Mouse (Mus musculus): Measurements from ENCODE around the gene Exoc7. TPM values are rescaled to one million over a fixed set of nuclear protein-coding genes. Genes with fewer than 3 reads are reported as not detected.
"Not testable (repeated sequence)": the region's sequence is repeated elsewhere in the genome, so short reads cannot be mapped to it uniquely, and the experiment has no call there.

Exoc7 gene
- total RNA-seq, 2 experiments from 2014 or later, result 80.2 to 88.5 TPM

DNA sequence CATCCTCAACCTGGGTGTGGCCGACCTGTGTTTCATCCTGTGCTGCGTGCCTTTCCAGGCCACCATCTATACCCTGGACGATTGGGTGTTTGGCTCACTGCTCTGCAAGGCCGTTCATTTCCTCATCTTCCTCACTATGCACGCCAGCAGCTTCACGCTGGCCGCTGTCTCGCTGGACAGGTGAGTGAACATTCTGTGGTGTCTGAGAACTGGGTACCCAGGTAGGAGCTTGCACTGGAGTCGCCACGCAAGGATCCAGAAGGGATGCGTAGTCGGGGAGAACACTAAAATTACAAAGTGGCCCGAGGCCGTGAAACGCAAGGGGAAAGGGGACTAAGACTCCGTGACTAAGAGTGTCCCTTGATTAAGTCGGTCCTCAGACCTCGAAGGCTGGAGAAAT is 25.4 kb downstream of the Exoc7 start:
- no peak for DNase-seq (ENCODE audit: low spot score in 2 of 2)

DNA sequence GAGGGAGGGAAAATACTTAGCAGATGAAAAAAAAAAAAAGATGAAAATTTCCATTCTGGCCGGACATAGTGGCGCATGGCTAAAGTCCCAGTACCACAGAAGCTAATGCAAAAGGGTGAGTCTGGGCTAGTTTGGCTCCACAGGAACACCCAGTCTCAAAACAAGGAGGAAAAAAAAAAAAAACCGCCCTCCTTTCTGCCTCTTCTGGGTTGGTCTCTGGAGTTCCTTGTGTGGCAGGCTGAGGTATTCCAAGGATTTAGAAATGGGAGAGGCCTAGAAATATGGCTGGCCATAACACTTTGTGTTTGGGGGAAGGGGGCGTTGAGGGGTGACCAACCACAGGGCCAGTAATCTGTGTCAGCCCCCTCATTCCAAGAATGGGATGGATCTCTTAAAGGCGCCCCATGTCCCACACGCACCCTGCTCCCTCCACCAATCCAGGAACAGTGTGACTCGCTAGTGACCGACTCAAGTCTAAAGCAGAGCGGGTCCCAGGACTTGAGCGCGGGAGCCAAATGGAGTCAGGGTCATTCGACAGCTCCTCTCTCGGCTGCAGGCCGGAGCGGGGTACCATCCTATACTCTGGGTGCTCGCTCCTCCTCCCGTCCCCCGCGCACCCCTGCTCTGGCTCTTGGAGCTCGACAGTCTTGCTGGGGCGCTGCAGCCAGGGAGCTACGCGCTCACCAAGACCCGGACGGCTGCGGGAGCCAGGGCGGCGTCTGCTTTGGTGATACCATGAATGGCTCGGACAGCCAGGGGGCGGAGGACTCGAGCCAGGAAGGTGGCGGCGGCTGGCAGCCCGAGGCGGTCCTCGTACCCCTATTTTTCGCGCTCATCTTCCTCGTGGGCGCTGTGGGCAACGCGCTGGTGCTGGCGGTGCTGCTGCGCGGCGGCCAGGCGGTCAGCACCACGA is 26.0 kb downstream of the Exoc7 start, which contains the start of gene Galr2:
TSS of gene Galr2 (plus strand) at position 189 of the 913 bp plus-strand sequence.
- no peak for DNase-seq (ENCODE audit: low spot score in 2 of 2)

DNA sequence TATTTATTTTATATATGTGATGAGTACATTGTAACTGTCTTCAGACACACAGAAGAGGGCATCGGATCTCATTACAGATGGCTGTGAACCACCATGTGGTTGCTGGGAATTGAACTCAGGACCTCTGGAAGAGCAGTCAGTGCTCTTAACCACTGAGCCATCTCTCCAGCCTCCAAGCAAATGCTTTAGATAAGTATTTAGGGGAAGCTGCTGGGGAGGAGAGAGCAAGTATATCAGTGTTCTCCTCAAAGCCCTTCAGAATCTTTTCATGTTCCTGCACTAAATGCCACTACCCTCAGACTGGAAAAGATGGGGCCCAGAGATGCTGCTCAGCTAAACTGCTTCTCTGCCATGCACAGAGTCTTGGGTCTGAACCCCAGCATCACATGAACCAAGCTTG is 29.8 kb downstream of the Exoc7 start:
- not testable (repeated sequence) for DNase-seq (ENCODE audit: low spot score in 2 of 2)

DNA sequence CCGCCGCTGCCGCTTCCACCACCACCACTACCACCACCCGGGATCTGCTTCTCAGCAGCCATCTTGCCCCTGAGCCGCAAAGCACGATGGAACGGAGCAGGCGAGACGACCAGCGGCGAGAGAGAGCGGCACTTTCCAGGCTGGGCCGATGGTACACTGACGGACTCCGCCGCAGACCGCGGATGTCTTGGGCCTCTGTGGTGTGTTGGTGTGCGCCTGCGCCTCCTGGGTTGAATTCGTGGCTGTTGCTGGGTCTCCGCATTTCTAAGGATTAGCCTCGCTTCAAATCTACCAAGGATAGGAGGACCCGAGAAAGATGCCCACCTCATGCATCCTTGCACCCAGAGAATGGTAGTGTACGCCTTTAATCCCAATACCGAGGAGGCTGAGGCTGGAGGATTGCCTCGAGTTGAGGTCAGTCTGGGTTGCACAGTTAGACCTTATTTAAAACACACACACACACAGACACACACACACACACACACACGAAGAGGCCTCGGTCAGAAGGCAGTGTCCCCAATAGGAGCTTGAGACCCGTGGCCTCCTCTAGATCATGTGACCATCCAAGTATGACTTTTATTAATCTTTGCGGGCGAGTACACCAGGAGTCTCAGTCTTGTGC is 32.9 kb downstream of the Exoc7 start, which contains the start of gene Srp68:
TSS of gene Srp68 (minus strand) at position 173 of the 622 bp plus-strand sequence.
- DNase-seq (ENCODE audit: low spot score in 2 of 2), result peak; percentile 69 to 91

DNA sequence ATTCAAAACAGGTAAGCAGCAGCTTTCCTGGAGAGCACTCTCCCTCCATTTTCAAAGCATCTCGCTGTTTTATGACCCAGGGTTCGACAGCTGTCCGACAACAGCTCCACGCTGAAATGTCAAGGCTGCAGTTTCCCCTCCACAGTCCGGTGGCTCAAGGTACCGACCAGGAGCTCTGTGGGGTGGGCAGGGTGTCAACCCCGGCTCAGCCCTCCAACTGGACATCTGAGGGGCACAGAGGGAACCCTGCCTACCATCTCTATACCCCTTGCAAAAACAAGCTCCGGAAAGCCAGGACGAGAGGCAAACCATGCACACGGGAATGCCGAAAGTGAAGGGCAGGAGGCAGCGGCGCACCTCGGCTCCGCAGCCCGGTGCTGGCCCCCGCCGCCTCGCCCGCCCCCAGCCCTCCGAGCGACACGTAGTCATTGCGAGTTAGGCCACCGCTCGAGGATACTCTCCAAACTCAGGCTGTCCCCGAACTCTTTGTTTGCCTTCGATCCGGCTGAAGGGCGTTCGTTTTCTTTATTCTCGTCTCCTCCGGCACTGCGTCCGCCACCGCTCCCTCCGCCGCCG is 33.5 kb downstream of the Exoc7 start:
- DNase-seq (ENCODE audit: low spot score in 2 of 2), result peak in 1 of 2 experiments; percentile 26

DNA sequence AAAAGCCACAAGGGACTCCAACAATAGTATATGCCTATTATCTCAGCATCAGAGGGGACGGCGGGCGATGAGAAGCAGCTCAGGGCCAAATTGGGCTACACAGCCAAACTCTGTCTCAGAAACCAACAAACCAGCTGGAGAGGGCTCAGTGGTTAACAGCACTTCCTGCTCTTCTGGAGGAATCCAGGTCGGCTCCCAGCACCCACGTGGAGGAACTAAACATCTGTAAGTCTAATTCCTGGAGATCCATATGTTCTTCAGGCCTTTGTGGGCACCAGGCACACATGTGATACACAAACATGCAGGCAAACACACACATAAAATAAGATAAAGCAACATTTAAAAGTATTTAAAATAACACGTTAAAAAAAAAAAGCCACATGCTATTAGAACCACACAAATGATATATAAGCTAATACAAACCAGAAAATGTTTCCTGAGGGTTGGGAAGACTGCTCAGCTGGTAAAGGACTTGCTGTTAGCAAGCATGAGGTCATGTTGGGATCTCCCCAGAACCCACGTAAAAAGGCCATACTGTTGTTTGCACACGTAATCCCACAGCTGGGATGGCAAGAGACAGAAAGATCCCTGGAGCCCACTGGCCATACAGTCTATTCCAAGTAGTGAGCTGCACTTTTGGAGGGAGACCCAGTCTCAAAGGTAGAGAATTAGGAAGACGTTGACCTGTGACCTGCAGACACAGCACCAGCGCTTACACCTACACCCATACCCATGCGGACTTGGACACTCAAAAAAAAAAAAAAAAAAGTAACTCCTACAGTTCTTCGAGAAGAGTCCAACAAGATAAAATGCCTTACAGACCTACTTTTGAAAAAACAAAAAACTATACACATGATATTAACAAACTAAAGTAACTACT is 34.2 kb downstream of the Exoc7 start:
- DNase-seq (ENCODE audit: low spot score in 2 of 2), result no peak

DNA sequence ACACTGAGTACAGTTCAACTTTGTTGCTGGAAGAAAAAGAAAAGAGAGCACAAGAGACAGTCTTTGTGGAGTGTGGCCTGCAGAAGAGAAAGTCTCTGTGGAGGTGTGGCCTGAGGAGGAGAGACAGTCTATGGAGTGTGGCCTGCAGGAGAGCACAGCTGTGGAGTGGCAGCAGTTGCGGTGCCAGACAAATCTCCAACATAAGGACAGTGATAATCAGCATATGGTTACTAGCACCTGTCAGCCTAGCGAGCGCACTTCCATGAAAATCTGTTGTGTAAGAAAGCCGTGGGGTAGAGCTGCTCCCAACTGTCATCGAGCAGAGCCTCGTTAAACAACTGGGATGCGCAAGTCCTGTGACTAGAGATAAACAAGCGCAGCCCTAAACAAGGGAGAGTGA is 37.5 kb downstream of the Exoc7 start:
- no peak for DNase-seq (ENCODE audit: low spot score in 2 of 2)

DNA sequence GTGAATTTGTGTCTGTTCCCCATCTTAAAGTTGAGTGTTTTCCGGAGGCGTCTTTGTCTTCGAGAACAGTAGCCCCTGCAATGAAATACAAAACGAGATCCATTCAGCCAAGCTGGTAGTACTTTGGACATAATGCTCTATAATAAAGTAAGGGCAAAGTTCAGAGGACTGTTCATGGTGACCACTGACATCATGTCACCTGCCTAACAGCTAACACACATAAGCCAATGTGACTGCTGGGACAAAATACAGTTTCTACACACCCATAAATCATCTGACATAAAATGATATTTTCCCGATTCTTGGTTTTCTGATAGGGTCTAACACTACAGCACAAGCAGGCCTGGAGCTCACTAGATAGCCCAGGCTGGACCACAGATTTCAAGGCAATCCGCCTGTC is 38.7 kb downstream of the Exoc7 start:
- DNase-seq (ENCODE audit: low spot score in 2 of 2), result no peak

DNA sequence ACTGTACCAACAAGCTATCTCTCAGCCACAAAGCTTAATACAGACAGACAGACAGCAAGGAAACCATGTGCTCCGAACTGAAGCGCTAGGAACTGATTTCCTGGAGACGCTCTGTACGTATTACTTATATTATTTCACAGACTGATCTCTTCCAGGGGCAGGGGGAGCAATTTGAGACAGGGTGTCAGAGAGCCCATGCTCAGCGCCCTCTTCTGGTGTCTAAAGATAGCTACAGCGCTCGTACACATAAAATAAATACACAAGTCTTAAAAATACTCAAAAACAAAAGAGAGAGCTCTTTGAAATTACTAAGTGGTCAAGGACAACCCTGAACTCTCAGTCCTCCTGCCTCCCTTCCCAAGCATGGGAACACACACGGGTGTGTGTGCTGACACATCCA is 39.4 kb downstream of the Exoc7 start:
- no peak for DNase-seq (ENCODE audit: low spot score in 2 of 2)

DNA sequence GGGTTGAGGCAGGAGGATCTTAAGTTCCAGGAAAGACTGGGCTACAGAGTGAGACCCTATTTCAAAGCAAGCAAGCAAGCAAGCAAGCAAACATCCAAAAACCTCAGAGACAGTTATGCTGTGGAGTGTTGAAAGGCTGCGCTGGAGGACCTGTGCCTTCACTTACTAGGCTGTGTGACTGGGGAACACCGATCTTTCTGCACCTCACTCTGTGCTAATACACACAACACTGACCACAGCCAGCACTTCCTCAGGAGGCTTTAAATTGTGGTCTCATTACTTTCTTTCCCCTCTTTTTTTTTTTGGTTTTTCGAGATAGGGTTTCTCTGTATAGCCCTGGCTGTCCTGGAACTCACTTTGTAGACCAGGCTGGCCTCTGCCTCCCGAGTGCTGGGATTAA is 41.2 kb downstream of the Exoc7 start:
- no peak for DNase-seq (ENCODE audit: low spot score in 2 of 2)

DNA sequence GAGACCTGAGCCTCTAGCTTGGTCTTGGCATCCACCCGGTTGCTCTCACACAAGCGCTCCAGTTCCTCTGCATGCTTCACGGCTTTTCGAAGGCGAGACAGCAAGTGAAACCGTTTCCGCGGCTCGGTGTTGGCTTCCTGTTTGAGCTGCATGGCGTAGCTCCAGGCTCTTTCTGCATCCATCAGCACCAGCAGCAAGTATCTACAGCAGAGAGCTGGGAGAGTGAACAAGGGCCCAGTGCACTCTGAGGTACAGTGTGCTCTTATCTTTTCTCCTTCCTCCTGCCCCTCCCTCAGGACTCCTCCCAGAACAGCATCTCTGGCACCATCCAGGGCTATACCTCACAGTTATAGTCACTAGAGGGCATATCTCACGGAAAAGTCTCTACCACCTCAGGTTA is 41.7 kb downstream of the Exoc7 start:
- no peak for DNase-seq (ENCODE audit: low spot score in 2 of 2)

DNA sequence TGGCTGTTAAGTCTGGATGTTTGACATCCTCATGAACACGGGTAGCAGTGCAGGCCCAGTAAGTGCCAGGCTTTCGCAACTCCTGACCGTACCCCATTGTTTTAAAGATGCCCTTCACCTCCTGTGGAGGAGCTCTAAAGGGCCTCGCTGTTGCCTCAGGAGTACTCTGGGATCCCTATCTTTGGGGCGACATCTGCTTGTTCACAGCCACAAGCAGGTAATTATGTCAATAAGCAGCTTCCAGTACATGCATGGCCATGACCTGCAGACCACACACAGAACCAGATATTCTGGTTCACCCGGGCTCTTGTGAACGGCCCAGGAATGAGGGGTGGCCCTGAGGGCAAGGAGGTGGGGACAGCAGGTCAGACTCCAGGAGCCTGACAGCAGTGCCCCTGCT is 46.8 kb downstream of the Exoc7 start:
- no peak for DNase-seq (ENCODE audit: low spot score in 2 of 2)

DNA sequence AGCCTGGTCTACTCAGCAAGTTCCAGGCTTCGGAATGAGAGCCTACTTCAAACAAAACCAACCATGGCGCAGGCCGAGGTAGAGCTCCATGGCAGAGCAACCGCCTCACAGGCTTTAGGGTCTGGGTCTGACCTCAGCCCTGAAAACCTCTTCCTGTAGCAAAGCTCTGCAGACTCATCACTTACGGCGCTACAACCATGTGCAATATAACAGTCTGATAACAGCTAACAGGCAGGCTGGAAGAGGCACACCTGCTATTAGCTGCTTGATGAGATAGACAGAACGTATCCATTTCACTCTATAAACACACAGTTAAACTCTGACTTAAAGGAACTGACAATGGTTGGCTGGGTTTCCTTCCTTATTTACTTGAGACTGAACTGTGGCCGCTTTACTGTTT is 47.6 kb downstream of the Exoc7 start:
- no peak for DNase-seq (ENCODE audit: low spot score in 2 of 2)

DNA sequence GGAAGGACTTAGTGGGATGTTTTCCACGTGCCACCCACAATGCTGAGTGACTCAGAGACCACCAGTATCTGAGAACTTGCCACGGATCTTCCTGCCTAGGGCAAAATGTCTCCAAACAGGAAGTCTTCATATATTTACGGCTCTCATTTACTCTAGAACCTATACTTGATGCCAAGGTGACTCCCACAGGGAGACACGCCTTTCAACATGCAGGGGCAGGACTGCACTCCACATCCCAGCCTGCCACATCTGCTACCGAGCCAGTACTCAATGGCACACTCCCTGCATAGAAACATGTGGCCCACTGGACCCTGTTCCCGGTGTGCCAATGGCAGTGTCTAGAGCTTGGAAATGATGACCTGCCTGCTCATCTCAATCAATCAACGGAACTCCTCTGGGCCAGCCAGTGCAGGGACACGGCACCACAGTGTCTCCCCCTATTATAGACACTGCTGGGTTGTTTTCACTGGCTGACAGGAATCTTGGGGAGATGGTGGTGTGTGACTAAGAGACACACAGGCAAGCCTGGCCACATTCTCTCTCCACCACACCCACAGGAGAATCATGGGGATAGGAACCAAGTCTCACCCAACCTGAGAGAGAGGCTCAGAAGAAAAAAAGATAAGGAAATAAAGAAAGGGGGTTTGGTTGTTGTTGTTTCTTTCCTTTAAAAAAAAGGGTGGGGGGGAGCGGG is 50.9 kb downstream of the Exoc7 start:
- DNase-seq (ENCODE audit: low spot score in 2 of 2), result no peak

DNA sequence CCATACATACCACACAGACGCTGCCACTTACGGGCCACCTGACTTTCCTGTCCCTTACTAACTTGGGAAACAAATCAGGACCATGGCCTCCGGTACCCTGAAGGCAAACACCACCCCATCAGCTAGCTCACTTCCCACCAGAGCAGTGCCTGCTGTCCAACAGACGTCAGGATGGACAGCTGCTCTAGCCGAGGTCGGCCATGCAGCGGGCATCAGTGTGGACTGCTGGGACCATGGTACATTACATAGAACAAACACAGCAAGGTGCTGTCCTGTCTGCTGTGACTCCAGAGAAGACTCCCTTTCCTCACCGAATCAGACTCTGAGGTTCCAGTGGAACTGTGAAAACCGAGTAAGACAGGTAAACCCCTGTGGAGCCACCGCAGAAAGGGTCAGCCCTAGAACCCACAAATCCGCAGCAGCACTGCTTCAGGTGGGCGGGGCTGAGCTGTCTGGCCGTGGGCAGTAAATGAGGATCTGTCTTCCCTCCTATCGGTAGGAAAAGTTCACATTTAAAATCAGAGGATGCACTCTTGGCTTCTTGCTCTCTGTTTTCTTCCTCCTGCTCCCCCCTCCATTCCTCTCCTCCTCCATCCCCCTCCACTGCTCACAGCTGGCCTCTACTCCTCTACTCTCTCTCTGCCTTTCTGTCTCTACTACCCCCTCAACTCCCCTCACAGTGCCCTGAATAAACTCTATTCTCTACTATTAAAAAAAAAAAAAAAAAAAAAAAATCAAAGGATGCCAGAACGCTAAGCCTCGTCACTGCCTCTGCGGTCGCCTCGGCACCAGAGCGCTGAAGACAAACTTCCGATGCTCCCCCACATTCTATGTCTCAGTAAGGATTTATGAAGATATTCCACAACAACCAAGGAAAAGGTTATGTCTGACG is 51.7 kb downstream of the Exoc7 start:
- no peak for DNase-seq (ENCODE audit: low spot score in 2 of 2)

DNA sequence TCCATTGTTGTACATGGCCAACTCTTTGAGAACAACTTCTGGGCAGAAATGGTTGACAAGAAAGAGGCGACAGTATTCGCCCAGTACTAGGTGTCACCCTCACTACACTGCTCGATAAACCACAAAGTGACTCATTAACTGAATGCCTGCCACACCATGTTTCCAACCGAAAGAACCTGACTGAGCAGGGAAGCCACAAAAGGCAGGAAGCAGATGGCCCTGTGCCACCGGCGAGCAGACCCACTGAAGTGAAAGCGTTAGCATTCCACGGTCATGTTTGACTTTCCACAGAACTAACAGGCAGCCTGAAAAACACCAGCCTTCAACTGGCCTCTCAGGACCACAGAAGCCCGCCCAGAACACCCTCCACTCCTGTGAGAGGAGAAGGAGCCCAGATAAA is 52.4 kb downstream of the Exoc7 start:
- no peak for DNase-seq (ENCODE audit: low spot score in 2 of 2)

DNA sequence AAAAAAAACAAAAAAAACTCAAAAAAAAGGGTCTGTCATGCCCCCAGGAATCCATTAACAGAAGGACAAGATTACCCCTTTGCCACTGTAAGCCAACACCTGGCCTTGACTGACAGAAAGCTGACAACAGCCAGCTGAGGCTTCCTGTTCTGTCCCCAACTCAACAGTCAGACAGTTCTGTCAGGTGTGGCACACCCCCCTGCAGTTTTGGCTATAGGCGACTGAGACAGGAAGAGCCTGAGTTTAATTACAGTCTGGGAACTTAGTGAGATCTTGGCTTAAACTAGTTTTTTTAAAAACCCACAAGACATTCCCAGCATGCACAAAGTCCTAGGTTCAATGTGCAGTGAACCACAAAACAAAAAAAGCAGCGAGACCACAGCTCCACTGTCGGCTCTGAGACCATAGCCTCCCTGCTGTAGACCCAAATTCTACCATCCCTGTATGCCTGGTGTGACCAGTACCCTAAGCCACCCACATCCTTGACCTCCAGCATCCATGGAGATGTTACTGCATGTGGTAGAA is 53.9 kb downstream of the Exoc7 start:
- DNase-seq (ENCODE audit: low spot score in 2 of 2), result no peak

DNA sequence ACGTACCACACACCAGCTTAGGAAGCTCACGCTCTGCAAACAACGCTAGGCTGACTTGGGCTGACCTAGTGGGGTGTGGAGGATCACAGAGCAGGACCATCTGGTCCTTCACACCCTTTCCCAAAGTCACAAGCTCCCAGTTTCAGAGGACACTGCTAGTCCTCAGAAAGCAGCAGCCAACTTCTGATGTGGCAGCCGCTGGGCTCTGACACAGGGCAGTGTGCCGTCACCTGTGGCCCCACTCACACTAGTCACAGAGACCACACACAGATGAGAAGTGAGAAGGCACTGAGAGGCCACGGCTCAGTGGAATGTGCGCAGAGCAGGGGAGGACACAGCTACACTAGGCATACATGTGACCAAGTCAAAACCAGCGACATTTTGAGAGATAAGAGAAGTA is 56.1 kb downstream of the Exoc7 start:
- DNase-seq (ENCODE audit: low spot score in 2 of 2), result no peak

DNA sequence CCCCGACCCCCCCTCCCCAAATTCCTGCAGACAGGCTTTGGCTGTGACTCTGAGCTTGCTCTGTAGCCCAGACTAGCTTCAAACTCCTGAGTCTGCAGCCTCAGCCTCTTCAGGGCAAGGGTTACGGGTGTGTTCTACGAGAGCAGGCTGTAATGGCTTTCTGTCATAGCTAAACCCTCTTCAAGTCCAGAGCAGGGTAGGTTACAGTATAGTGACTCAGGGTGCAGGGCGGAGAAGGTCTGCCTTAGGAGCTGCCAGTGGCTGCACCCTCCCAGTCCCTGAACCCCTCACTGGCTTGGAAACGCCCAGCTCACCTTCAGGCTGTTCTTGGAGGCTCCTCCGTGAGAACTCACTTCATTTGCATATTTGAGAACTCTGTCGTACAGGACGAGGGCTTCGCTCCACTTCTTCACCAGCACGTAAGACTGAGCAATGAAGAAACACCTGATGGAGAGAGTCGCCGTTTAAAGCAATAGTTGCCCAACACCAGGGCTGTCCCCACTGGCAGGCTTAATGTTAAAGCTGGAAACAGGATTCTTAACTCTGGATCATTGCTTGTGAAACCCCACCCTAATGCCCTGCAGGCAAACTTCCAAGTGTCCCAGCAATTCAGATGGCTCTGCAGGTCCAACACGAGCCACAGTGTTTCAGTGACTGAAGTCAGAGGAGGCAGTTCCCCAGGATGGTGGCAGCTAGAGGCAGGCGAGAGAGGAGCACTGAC is 59.4 kb downstream of the Exoc7 start:
- no peak for DNase-seq (ENCODE audit: low spot score in 2 of 2)

Measured in adrenal gland, postnatal 4 days (tissue).